Mouse (Mus musculus) kidney, adult 18-20 months (tissue): Measurements from ENCODE around the gene Sec22a.

ENCODE experiments used
- DNase-seq: peaks from one replicate; pipeline ENCODE4 v3.0.0; 2021

Gene Sec22a

GRCm38 (mm10) chr16:35309634-35310033, 54.1 kb downstream of the Sec22a start:
- no peak for DNase-seq

GRCm38 (mm10) chr16:35308486-35309143, 55.1 kb downstream of the Sec22a start:
- DNase-seq, result no peak

- no peak for DNase-seq
Measured at GRCm38 (mm10) chr16:35308016-35308415, 55.7 kb downstream of the Sec22a start.

DNA sequence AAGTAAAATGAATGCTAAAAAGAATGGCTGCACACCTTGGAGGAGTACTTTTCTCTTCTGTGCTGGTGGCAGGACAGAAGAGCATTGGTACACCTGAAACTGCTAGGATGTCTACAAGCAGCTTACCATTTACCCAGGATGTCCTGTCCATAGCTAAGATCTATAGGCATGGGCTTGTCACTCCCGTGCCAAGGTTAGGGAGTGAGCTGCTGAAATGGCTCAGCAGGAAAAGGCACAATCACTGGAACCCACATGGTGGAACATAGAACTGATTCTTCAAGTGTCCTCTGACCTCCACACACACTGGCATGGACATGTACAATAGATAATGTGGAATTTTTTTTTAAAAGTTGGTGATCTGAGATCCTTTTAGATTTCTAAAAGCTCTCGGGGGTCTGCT, 56.4 kb downstream of the Sec22a start:
- DNase-seq, result no peak

GRCm38 (mm10) chr16:35306631-35307030, 57.1 kb downstream of the Sec22a start:
- DNase-seq, result no peak

GRCm38 (mm10) chr16:35305226-35305625, 58.5 kb downstream of the Sec22a start:
- no peak for DNase-seq

- no peak for DNase-seq
Measured at GRCm38 (mm10) chr16:35304416-35304815, 59.3 kb downstream of the Sec22a start.

- no peak for DNase-seq
Measured at GRCm38 (mm10) chr16:35303721-35304120, 60.0 kb downstream of the Sec22a start.

GRCm38 (mm10) chr16:35302441-35303280, 61.1 kb downstream of the Sec22a start:
- DNase-seq, result no peak

DNA sequence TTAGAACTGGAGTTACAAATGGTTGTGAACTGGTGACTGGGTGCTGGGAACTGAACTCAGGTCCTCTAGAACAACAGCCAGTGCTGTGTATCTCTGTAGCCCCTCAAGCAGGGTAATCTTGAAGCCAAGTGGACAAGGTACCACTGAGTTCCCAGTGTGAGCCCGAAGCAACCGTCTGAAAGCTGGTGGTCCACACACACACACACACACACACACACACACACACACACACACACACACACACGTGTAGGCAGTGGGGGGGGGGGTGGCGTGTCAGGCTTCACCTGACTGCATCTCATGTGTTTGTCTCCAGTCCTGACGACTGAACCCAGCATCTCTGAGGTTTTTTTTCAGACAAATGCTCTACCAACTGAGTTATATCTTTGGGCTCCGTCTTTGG, 63.6 kb downstream of the Sec22a start:
- DNase-seq, result no peak

DNA sequence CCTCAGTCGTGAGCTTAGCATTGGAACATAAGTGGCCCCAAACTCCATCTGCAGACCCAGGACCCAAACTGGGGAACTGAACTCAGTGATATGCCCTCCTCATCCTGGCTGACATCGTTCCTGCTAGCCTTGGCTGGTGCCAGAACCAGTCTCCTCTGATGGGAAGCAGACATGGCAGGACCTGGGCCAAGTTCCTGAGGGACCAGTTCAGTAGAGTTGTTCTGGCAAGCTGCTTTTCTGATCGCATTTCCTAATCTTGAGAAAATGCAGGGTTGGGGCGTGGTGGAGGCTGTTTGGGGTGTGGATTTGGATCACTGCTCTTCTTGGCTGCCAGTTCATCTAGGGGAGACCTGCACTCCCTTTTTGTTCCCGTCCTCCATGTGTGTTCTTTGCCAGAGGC, 65.9 kb downstream of the Sec22a start:
- no peak for DNase-seq

DNA sequence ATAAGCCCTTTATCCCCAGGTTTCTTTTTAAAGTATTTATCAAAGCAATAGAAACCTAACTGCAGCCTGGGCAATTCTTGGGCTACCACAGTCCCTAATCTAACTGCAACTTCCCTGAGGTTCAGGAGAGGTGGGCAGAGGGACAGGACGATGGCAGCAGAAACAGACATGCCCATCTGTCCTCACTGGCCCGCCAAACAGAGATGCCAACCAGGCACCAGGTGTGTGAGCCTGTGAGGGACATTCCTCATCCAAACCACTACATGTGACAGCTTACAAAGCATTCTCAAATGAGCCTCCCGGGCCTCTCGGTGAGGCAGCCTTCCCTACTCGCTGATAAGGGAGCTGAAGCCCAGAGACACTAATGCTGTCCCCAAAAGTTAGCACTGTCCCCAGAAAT, 76.5 kb downstream of the Sec22a start:
- no peak for DNase-seq

DNA sequence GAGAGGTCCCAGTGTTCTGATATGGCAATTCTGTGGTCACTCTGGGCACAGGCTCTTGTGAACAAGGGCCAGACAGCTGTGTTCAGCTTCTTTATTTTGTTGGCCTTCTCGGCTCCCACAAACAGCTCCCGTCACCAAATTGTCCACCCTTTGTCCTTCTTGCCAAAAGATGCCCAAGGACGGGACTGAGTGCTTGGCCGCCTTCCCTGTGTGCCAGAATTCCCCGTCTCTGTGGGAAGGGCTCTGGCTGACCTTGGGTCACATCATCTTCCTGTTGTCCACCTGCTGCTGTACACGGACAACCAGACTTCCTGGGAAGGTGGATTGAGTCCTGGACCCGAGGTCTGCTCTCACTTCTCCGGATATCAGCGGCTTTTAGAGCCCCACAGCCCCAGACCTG, 77.9 kb downstream of the Sec22a start:
- no peak for DNase-seq

GRCm38 (mm10) chr16:35282456-35282855, 81.3 kb downstream of the Sec22a start:
- no peak for DNase-seq

DNA sequence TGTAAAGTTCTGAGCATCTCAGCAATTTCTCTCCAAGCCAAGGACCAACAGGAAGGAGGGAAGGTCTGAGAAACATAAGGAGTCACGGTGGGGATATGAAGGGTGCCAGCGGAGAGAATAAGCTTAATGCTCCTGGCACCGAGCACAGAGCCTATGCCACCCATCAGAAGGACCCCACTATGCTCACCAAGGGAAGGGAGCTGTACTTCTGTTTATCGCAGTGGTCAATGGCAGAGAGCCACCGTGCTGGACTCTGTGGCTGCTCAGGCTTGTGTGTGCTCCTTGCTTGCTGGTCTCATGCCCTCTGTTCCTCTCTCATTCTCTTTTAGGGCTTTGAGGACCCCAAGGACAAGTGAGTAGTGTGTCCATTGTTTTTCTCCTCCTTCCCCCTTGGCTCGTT, 85.6 kb downstream of the Sec22a start:
- no peak for DNase-seq

GRCm38 (mm10) chr16:35272417-35272816, 91.3 kb downstream of the Sec22a start:
- no peak for DNase-seq

DNA sequence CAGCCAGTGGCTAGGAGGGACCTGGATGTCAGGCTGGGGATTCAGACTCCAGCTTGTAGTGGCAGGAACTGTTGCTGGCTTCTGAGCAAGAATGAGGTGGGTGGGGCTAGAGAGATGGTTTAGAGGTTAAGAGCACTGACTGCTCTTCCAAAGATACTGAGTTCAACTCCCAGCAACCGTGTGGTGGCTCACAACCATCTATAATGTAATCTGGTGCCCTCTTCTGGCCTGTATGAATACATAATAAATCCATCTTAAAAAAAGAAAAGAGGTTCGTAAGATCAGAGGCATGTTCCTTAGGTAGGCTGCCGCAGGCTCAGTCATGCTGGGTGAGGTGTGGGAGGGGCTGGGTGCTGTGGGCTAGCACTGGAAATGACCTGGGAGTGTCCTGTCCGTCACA, 92.1 kb downstream of the Sec22a start:
- no peak for DNase-seq

GRCm38 (mm10) chr16:35270945-35271344, 92.8 kb downstream of the Sec22a start:
- DNase-seq, result no peak

GRCm38 (mm10) chr16:35270353-35270934, 93.3 kb downstream of the Sec22a start:
- peak; percentile 83 for DNase-seq
